Mouse (Mus musculus) ES-CJ7 (cell line): Measurements from ENCODE around the gene Psmb3.
"Not testable (repeated sequence)": the region's sequence is repeated elsewhere in the genome, so short reads cannot be mapped to it uniquely, and the experiment has no call there.

Experiments used
- DNase-seq: peaks from one replicate; pipeline ENCODE4 v3.0.0; 2011; ENCODE audit warnings: low read depth, low spot score

Gene Psmb3

DNA sequence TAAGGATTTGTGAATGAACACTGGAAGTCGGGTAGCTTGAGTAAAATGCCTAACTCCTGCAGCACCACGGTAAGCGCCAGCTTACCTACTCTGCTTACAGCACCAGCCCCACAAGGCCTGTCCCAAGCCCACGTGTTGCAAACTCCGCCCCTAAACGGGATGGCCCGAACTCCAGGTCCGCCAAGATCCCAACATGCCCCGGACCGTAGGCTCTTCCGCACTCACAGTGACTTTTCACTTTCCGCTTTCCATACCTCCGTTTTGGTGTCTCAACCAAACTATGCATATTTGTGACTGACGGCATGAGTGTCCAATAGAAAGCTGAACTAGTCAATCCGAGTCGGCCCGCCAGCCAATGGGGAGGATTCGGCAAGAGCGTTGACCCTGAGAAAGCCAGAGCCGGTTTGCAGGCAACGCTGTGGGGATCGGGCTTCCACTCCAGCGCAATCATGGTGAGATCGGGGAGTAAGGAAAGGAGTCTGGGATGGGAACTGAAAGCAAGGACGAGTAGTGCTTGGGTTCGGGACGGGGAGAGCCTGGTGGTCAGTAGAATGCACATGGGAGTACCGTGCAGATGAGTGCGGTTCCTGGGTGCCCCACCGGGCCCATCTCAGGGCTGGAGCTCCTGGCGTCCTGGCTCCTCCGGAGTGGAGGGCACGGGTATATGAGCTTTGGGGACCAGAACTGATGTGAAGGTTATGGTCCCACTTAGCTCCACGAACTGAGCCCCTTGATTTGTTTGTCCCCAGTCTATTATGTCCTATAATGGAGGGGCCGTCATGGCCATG is at the start of gene Psmb3:
Gene Psmb3, plus strand, starts transcription at position 361 of the 788 bp plus-strand sequence.
- DNase-seq, result peak; percentile 100

DNA sequence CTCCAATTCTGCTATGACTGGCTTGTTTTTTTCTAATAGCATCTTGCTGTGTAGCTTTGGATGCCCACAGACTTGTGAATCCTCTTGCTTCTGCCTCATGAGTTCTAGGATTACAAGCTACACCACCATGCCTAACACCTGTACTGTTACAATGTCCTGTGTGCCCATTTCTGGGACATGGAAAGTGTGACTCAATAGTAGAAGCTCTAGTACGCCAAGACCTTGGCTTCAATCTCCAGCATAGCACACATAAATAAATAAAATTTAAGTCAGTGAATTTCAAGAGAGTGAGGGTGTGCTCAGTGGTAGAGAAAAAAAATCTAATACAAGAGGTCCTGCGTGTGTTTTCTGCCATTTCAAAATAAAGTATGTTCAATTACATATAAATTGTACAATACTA is 49.0 kb upstream of the Psmb3 start:
- no peak for DNase-seq

DNA sequence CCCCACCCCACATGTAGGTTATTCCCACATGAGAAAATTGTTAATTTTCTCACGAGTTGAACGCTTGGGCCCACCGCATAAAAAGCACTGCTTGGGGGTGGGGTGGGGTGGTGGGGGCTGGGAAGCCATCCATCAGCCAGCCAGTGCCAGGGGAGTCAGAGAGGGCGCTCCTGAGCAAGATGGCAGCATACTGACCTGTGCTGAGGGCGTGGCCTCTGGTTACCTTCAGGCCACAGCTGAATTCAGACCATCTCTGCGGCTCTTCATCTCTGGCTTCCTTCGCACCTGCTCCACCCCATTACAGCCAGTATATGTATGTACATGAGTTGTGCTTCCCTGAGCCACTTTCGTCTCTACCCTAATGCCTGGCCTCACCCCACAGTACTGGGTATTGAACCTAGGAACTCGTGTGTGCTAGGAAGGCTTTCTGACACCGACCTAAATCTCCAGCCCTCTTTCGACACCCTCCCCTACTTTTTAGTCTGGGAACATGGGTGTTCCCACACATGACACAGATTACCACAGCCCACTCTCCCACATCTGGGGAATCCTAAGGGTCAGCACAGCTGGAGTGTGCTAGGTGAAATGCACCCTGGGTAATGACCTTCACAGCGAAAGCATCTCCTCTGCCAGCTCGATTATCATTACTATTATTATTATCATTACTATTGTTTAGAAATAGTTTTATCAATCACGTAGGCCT is 46.8 kb upstream of the Psmb3 start:
- peak; percentile 92 for DNase-seq

DNA sequence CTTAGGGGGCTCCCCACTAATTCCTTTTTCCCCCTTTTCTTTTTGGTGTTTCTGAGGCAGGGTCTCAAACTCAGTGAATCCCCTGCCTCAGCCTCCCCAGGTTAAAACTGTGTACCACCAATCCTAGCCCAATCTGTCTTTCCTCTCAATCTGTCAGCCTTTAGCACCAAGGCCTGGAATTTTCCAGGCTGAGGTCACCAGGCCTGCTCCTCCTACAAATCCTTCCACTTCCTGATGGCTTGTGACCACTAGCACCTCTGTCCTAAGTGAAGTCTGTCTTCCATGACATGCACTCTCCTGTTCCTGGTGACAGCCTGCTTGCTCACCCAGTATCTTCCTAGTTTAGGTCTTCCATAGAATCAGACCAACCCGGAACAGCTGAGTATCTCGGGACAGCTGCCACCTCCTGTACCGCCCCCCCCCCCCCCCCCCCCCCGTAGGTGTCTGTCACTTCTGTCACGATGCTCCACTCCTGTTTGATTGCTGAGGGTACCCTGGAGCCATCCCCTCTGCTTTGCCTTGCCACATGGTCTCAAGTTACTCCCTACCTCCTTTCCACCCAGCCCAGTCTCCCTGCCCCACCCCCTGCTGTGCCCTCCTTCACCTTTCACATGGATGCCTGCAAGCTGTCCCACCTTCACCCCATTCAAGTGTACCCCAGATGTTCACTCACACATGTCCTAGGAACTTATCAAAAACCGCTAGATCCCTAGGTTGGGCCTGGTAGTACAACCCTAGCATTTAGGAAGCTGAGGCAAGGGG is 45.8 kb upstream of the Psmb3 start:
- peak; percentile 82 for DNase-seq

DNA sequence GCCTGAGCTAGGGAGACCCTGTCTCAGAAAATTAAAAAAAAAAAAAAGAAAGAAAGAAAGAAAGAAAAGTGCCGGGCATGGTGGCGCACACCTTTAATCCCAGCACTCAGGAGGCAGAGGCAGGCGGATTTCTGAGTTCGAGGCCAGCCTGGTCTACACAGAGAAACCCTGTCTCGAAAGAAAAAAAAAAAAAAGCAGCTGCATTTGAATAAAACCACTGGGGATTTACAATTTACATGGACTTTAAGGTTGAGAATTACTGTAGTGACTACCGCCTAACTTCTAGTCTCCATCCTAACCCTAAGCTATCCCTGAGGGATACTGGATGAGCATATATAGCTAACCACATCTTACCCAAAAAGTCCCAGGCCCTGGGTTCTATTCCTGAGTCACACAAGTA is 45.2 kb upstream of the Psmb3 start:
- DNase-seq, result not testable (repeated sequence)

DNA sequence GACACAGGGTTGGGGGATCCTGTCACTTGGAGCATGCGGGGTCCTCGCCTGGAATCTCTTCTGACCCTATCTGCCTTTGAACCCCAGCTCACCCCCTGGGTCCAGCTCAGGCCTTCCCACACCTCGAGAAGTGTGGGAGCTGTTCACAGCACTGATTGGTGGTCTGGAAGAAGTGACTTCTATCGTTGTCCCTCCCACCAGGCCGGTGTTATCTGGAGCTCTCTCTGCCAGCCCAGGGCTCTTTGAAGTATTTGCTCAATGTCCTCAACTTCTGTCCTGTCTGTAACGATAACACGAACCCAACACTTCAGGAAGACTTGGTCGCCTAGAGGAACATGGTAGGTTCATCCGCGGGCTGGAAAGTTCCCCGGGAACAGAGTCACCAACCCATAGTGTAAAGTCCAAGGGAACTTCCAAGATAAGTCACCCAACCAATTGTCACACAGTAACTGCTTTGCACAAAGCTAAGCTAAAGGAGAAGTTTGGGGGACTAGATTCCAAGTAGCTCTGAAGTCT is 44.4 kb upstream of the Psmb3 start:
- DNase-seq, result peak; percentile 78

DNA sequence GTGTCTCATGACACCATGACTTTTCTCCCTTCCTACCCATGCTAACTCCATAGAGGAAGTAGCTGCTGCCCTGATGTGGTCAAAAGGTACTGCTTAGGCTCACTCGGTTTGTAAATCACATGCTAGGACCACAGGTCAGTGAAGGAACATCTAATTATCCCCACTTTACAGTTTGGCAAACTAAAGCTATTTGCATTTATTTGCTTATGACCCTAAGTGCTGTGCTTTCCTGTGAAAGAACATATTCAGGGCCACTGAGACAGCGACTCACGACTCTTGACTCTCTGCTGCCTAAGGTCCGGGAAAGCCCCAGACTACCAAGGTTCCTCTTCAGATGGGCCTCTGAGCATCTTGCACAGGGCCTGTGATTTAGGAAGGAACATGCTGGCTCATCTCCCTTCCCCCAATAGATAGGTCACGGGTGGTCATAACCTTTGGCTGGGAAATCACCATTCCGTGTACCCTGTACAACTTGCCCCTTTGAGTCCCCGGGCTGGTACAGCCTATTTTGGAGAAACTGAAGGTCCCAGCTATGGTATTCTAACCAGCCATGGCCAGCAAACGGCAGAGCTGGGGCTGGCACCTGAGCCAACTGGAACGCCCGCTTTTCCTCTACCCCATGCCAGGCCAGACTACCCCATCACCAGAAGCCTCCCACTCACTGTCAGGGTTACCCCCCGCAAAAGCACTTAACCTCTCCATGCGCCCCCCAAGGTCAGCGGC is 43.8 kb upstream of the Psmb3 start:
- peak; percentile 54 for DNase-seq

DNA sequence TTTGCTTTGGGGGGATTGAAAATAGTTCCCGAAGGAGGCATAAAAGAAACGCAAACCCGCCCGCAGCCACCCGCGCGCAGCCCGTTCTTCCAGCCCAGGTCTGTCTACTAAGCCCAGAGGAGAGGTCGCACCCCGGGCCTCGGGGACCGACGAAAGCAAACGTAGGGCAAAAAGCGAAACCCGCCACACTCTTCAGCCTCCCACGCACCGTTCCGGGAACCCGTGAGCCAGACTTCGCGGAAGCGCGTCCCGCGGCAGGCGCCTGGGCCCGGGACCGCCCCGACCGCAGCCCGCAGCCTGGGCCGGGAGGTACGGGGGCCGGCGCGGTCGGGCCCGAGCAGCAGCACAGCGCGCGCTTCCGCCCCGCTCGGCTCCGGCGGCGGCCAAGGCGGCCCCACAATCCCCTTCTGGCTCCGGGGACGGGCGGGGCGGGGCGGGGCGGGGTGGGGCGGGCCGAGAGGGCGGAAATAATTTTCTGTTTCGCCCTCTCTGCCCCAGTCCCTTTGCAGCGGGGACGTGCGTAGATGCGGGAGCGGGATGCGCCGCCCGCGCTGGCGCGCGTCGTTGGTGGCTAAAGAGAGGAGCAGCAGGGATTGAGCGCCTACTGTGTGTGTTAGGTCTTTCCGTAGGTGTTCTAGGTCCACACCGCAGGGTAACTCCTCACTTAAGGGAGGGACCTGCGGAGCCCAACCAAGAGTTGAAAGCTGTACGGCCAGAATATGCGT is 43.0 kb upstream of the Psmb3 start:
- DNase-seq, result peak; percentile 83

DNA sequence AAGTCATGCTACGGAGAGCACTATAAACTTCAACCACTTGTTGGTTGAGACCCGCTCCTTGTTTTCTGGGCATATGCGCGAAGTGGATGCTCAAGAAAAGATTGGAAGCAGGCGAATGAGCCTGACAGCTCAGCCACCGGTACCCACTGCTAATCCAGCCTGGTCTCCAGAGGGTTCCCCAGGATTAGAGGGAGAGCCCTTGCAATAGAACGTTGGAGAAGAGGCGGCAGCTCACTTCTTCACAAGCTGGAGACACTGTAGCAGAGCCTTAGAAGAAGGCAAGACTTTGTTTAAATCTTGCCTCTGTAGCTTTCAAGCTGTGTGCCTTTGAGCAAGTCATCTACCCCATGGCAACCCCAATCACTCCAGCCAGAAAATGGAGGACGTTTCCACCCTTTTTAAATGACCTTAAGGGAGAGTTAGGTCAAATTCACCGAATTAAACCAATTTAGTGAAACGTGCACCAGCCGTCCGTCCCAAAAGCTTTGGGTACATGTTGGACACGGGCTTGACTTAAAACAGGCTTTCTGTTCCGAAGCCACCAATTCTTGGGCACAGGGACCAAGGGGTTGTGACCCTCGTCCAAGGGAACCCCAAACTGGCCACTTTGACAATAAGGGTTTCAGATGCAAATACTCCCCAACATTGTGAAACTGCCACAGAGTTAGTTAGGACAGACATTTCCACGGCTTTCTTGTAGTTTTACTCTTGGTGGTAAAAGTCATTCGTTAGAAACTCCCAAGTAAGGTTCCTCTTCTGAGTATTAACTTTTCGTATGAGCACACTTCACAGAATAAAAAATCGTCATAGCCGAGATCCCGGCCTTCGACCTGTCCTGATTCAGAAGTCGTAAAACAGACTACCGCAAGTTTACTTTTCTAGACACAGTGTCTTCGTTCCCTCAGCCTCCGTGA is 42.2 kb upstream of the Psmb3 start:
- DNase-seq, result no peak

DNA sequence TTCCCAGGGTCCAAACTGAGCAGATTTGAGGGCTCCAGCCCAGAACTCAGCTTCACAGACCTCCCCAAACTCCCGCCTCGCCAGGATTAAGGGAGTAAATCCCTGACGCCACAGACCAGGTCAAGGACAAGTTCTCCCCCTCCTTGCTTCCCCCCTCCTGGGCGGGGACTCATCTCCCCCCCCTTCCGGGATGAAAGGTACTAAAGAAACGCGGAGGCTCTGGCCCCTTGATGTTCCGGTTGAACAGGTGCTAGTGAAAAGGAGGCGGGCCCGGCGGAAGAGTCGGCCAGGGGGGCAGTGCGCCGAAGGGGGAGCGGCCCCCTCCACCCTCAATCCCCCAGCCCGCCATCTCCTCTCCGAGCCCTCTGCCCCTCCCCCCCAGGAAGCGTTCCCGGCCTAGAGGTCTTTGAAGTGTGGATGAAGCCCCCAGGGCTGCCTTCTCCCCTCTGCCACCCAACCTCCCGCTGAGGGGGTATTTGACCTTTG is 41.5 kb upstream of the Psmb3 start:
- peak; percentile 99 for DNase-seq

DNA sequence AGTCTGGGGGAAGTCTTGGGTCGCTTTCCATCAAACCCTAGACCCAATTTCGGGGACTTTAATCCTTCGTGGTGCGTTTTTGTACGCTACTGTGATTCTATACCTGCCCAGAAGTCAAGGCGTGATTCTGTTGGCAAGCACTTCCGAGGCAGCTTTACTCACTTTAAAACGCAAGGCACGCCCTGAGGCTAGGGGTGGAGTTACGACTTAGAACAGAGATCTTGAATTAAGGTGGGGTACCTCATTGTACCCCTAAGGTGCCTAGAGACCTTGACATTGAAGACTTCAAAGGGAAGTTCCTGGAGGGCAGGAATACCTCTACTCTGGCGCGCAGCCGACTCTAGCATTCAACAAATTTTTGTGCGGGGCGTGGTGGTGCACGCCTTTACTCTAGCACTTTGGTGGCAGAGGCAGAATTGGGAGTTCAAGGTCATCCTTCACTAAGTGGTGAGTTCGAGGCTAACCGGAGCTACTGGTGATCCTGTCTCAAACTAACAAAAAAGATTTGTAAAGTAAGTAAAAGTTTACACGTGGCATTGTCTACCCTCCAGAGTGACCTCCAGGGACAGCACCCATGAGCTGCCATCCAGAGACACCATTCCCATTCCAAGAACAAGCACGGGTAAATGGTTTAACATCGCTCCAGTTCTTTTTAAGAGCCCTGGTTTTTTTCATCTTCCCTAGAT is 40.8 kb upstream of the Psmb3 start:
- peak; percentile 100 for DNase-seq

DNA sequence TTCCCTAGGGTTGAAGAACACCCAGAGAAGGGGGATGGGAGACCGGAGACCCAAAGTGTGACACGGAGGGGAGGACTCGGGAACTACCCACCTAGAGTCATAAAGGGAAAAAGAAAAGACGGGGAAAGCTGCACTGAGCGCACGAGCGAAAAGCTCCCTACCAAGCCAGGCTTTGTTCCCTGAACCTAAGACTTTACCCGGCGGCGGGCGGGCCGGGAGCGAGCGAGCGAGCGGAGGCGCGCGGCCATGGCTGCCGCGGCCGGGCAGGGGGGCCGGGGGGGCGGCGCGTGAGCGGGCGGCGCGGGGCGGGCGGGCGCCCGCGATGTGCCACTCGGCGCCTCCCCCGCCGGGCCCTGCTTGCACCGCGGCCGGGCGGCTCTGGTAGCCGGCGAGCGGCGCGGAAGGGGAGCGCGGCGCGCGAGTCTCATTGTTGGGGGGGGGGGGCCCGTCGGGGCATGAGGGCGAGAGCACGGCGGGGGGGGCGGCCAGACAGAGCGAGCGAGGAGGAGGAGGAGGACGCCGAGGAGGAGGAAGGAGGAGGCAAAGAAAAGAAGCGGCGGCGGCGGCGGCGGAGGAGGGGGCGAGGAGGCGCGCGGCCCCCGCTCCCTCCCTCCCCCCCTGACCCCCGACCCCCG is 40.2 kb upstream of the Psmb3 start, which contains the start of gene Mllt6:
Gene Mllt6, plus strand, starts transcription at position 522 of the 635 bp plus-strand sequence.
- DNase-seq, result no peak

DNA sequence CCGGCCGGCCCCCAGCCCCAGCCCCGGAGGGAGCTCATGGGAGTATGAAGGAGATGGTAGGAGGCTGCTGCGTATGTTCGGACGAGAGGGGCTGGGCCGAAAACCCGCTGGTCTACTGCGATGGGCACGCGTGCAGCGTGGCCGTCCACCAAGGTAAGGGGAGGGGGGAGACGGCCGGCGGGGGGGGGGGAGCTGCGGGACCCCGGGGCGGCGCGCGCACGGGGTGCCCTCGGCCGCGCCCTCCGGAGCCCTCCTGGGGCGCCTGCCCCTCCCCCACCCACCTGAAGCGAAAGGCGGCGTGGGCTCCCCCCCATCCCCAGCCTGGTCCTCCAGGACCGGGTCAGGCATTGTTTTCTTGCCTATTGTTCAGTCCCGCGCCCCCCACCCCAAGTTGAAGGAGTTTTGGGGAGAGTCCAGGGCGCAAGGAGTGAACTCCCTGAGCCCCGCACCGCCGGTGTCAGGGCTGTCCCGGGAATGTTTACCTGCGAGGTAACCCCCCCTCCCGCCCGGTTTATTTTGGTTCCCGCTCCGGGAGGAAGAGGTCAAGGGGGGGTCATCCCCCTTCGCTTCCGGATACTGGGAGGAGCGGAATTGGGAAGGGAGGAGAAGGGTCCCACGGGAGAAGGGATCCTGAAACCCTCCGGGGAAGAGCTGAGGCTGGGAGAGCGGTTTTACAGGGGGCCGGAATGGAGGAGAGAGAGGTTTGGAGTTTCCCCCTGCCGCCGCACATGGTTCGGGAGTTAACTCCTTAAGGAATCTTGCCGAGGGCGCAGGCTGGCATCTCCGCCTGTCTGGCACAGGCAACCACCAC is 39.5 kb upstream of the Psmb3 start:
- peak; percentile 86 for DNase-seq

DNA sequence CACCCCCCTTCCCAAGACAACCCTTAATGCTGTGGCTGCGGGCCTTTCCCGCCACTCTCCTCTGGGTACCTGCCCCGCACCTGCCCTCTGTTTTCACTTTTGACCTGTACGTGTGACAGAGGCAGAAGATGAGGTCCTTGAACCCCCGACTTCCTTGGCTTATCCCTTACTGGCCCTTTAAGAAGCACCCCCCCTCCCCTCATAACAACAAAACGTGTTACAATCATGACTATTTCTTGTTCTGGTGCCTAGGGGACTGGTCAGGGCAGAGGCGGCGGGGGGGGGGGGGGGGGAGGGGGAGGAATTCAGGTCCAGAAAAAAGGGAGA is 38.9 kb upstream of the Psmb3 start:
- peak; percentile 71 for DNase-seq

DNA sequence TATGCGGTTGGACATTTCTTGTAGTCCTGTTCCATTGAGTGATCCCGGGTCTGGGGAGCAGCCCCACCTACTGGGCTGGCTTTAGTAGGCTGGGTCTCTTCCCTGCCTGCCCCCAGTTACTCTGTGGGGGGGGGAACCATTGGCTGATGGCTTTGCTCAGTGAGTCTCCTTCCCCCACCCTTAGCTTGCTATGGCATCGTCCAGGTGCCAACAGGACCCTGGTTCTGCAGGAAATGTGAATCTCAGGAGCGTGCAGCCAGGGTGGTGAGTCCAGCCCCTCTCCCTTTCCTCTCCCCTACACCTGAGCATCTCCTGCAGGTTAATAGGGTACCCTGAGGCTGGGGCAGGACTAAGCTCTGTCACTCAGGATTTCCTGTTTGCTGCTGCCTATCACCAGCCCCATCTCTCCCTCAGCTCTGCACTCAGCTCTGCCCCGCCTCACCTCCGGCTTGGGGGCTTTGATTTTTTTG is 38.4 kb upstream of the Psmb3 start:
- peak; percentile 88 for DNase-seq

DNA sequence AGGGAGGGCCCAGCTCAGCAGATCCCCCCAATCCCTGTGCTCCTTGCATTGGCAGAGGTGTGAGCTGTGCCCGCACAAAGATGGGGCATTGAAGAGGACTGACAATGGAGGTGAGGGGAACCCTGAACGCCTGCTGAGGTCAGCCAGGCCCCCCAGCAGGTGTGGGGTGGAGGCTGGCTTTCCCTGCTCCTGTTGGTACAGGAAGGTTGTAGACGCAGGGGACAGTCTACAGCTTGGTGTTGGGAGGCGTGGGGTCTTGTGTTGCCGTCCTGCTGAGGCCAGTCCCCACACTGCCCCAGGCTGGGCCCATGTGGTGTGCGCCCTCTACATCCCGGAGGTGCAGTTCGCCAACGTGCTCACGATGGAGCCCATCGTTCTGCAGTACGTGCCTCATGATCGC is 37.8 kb upstream of the Psmb3 start:
- no peak for DNase-seq

DNA sequence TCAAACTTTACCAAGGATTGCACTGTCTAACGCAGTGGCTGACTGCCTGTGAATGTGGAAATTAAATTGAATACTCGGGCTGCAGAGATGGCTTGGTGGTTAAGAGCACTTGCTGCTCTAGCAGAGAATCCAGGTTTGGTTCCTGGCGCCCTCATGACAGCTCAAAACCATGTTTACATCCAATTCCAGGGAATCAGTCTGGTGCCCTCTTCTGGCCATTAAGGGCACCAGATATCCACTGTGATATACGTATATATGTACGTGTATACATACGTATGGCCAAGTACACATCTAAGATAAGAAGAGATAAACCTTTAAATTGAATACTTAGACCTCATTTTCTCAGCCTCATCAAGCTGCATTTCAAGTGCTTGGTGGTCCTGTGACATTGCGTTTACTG is 37.0 kb upstream of the Psmb3 start:
- peak; percentile 80 for DNase-seq

DNA sequence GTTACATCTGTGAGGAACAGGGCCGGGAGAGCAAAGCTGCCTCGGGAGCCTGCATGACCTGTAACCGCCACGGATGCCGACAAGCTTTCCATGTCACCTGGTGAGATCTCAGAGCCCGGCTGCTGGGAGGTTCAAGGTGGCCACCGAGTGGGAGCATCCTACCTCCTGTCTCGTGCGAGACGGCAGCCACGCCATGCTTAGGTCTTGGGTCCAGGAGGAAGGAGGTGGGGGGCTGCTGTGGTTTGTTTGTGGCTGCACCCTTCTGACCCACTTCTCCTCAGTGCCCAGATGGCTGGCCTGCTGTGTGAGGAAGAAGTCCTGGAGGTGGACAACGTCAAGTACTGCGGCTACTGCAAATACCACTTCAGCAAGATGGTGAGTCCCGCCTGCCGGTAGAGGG is 36.4 kb upstream of the Psmb3 start:
- no peak for DNase-seq
